Mouse (Mus musculus) intestine, embryonic 15.5 days (tissue): Measurements from ENCODE around the gene Dus1l. TPM values are rescaled to one million over a fixed set of nuclear protein-coding genes. Genes with fewer than 3 reads are reported as not detected.
"Not testable (repeated sequence)": the region's sequence is repeated elsewhere in the genome, so short reads cannot be mapped to it uniquely, and the experiment has no call there.

Experiments
- ATAC-seq: fragments of 200-750 bp; cut with Nextera tagmentation; 2 replicates; pipeline ENCODE4 v1.8.0; 2017; ENCODE audit warnings: moderate TSS enrichment, moderate library complexity
- H3K27ac ChIP-seq: fragments of 300-500 bp; sonication (generic); 2 replicates; pipeline ENCODE4 v1.5.1; 2015; ENCODE audit warnings: mild to moderate bottlenecking, inconsistent platforms
- H3K27me3 ChIP-seq: fragments of 300-500 bp; sonication (generic); replicated peaks from 2 replicates; pipeline ENCODE4 v1.6.1; 2015; ENCODE audit warnings: inconsistent platforms
- H3K36me3 ChIP-seq: fragments of 300-500 bp; sonication (generic); 2 replicates; pipeline ENCODE4 v1.6.1; 2015; ENCODE audit warnings: inconsistent platforms
- H3K4me1 ChIP-seq: fragments of 300-500 bp; sonication (generic); replicated peaks from 2 replicates; pipeline ENCODE4 v1.6.1; 2015; ENCODE audit warnings: inconsistent platforms
- H3K4me2 ChIP-seq: fragments of 300-500 bp; sonication (generic); replicated peaks from 2 replicates; pipeline ENCODE4 v1.6.1; 2015; ENCODE audit warnings: mild to moderate bottlenecking, inconsistent platforms
- H3K4me3 ChIP-seq: fragments of 300-500 bp; sonication (generic); replicated peaks from 2 replicates; pipeline ENCODE4 v1.5.1; 2015; ENCODE audit warnings: inconsistent platforms
- H3K9ac ChIP-seq: fragments of 300-500 bp; sonication (generic); 2 replicates; pipeline ENCODE4 v1.6.1; 2015; ENCODE audit warnings: inconsistent platforms
- H3K9me3 ChIP-seq: fragments of 300-500 bp; sonication (generic); 2 replicates; pipeline ENCODE4 v1.6.1; 2016; ENCODE audit warnings: inconsistent platforms
- WGBS: fragments of 180-500 bp; shearing (Covaris S2); methylation state at CpG from one replicate; pipeline ENCODE4 v1.1.7; 2015; 5-methylcytosine and 5-hydroxymethylcytosine counted together
- polyA plus RNA-seq: library from polyadenylated mRNA; unstranded; fragments of >200 nt; fragmentation: Nextera tagmentation; extraction: Ambion mirVana; gene quantifications from 2 replicates; pipeline ENCODE4 v1.2.1, GENCODE M21; 2015

Dus1l gene
- polyA plus RNA-seq, 1 experiment from 2014 or later, result 76.5 TPM

GRCm38 (mm10) chr11:120808010-120808409 lies 11.8 kb upstream of the Dus1l start:
- Histone ChIP-seq H3K9me3 (no peaks in the 10 kb centered on the region), H3K4me2 (no peak overlapping the region), H3K27me3 (no peaks in the 10 kb centered on the region), H3K4me1 (no peaks in the 10 kb centered on the region; the same call in 1 of the 2 replicates), H3K36me3 (peaks cover 66% of the 10 kb centered on the region), H3K9ac (no peak overlapping the region), H3K4me3 (no peak overlapping the region), H3K27ac (no peak overlapping the region)
- no peak for ATAC-seq
- 89% methylated on average over 12 of the region's 12 CpGs for WGBS

- 60% methylated on average over 7 of the region's 7 CpGs for WGBS
- no peak overlapping the region for H3K9ac ChIP-seq
- no peaks in the 10 kb centered on the region; the same call in 1 of the 2 replicates for H3K4me1 ChIP-seq
- H3K9me3 ChIP-seq, result no peaks in the 10 kb centered on the region
- H3K27ac ChIP-seq, result no peak overlapping the region; the same call in 1 of the 2 replicates
- ATAC-seq, result peak; percentile 88
- no peak overlapping the region for H3K4me2 ChIP-seq
- H3K4me3 ChIP-seq, result no peak overlapping the region
- H3K36me3 ChIP-seq, result peaks cover 43% of the 10 kb centered on the region
- H3K27me3 ChIP-seq, result no peaks in the 10 kb centered on the region
These were observed 9.4 kb upstream of the Dus1l start for GRCm38 (mm10) chr11:120805375-120806298.

- Histone ChIP-seq H3K9ac (no peak overlapping the region), H3K4me3 (no peak overlapping the region), H3K4me2 (no peak overlapping the region), H3K27me3 (no peaks in the 10 kb centered on the region), H3K4me1 (peaks cover 3% of the 10 kb centered on the region), H3K9me3 (no peaks in the 10 kb centered on the region), H3K27ac (no peak overlapping the region), H3K36me3 (peaks cover 34% of the 10 kb centered on the region)
- 71% methylated on average over 4 of the region's 4 CpGs for WGBS
- no peak for ATAC-seq
These were observed 8.6 kb upstream of the Dus1l start for GRCm38 (mm10) chr11:120804769-120805168.

- WGBS, result 78% methylated on average over 7 of the region's 7 CpGs
- peaks cover 29% of the 10 kb centered on the region for H3K36me3 ChIP-seq
- ATAC-seq, result no peak
- no peak overlapping the region for H3K9ac ChIP-seq
- no peak overlapping the region for H3K4me2 ChIP-seq
- H3K4me1 ChIP-seq, result peaks cover 3% of the 10 kb centered on the region
- no peaks in the 10 kb centered on the region for H3K27me3 ChIP-seq
- no peak overlapping the region for H3K27ac ChIP-seq
- H3K4me3 ChIP-seq, result no peak overlapping the region
- H3K9me3 ChIP-seq, result no peaks in the 10 kb centered on the region
These were observed 8.1 kb upstream of the Dus1l start for GRCm38 (mm10) chr11:120804274-120804673.

GRCm38 (mm10) chr11:120800061-120800904 lies 4.1 kb upstream of the Dus1l start:
- Histone ChIP-seq H3K27ac (0 out of 2 replicates have a peak overlapping the region, but pooled peaks have one; percentile 6), H3K4me2 (peak overlapping the region; percentile 25), H3K4me3 (no peak overlapping the region), H3K9me3 (no peaks in the 10 kb centered on the region), H3K36me3 (no peaks in the 10 kb centered on the region), H3K9ac (peak overlapping the region; percentile 20; the same call in 1 of the 2 replicates), H3K27me3 (no peaks in the 10 kb centered on the region), H3K4me1 (peaks cover 8% of the 10 kb centered on the region)
- 10% methylated on average over 10 of the region's 10 CpGs for WGBS
- ATAC-seq, result peak; percentile 70

- whole genome bisulfite sequencing, result 68% methylated on average over 6 of the region's 6 CpGs
- Histone ChIP-seq H3K4me2 (no peak overlapping the region), H3K9me3 (no peaks in the 10 kb centered on the region), H3K4me3 (no peak overlapping the region), H3K27me3 (no peaks in the 10 kb centered on the region), H3K9ac (no peak overlapping the region), H3K4me1 (peaks cover 15% of the 10 kb centered on the region), H3K36me3 (0 out of 2 replicates have a peak, but pooled peaks cover 3% of the 10 kb centered on the region), H3K27ac (no peak overlapping the region)
- no peak for ATAC-seq
These were observed 3.2 kb upstream of the Dus1l start for GRCm38 (mm10) chr11:120799316-120799890.

GRCm38 (mm10) chr11:120798244-120798643 lies 2.0 kb upstream of the Dus1l start:
- Histone ChIP-seq H3K27ac (no peak overlapping the region), H3K4me3 (no peak overlapping the region), H3K4me2 (no peak overlapping the region), H3K4me1 (peaks cover 15% of the 10 kb centered on the region), H3K27me3 (no peaks in the 10 kb centered on the region), H3K36me3 (peaks cover 7% of the 10 kb centered on the region; the same call in 1 of the 2 replicates), H3K9me3 (no peaks in the 10 kb centered on the region), H3K9ac (no peak overlapping the region)
- 84% methylated on average over 3 of the region's 3 CpGs for WGBS
- no peak for ATAC-seq

- ATAC-seq, result peak; percentile 44
- H3K9ac ChIP-seq, result peak overlapping the region; percentile 22; the same call in 1 of the 2 replicates
These were observed 377 bp upstream of the Dus1l start for GRCm38 (mm10) chr11:120796614-120796946.

GRCm38 (mm10) chr11:120792652-120793051 lies 3.6 kb downstream of the Dus1l start:
- Histone ChIP-seq H3K4me1 (peaks cover 12% of the 10 kb centered on the region), H3K9ac (no peak overlapping the region), H3K4me3 (no peak overlapping the region), H3K27me3 (no peaks in the 10 kb centered on the region), H3K27ac (no peak overlapping the region), H3K36me3 (peaks cover 49% of the 10 kb centered on the region), H3K4me2 (no peak overlapping the region), H3K9me3 (no peaks in the 10 kb centered on the region)
- WGBS, result 90% methylated on average over 9 of the region's 9 CpGs
- ATAC-seq, result no peak

More at GRCm38 (mm10) chr11:120796614-120796946, 377 bp upstream of the Dus1l start:
- 29% methylated on average over 8 of the region's 8 CpGs for WGBS
- Histone ChIP-seq H3K9me3 (no peaks in the 10 kb centered on the region), H3K4me1 (peaks cover 15% of the 10 kb centered on the region), H3K36me3 (peaks cover 21% of the 10 kb centered on the region; the same call in 1 of the 2 replicates), H3K27me3 (no peaks in the 10 kb centered on the region), H3K4me3 (peak overlapping the region; percentile 94; the same call in 1 of the 2 replicates), H3K27ac (peak overlapping the region; percentile 54), H3K4me2 (peak overlapping the region; percentile 84)

- no peak overlapping the region for H3K4me2 ChIP-seq
- no peaks in the 10 kb centered on the region for H3K27me3 ChIP-seq
- no peak for ATAC-seq
- H3K4me1 ChIP-seq, result peaks cover 10% of the 10 kb centered on the region
- peaks cover 64% of the 10 kb centered on the region for H3K36me3 ChIP-seq
- no peak overlapping the region for H3K4me3 ChIP-seq
- H3K9me3 ChIP-seq, result no peaks in the 10 kb centered on the region
- WGBS, result 79% methylated on average over 3 of the region's 3 CpGs
- H3K9ac ChIP-seq, result no peak overlapping the region
- H3K27ac ChIP-seq, result no peak overlapping the region
These were observed 6.4 kb downstream of the Dus1l start for GRCm38 (mm10) chr11:120789810-120790209.

- H3K4me2 ChIP-seq, result no peak overlapping the region
- ATAC-seq, result no peak
- no peak overlapping the region for H3K27ac ChIP-seq
- H3K27me3 ChIP-seq, result no peaks in the 10 kb centered on the region
- peaks cover 61% of the 10 kb centered on the region for H3K36me3 ChIP-seq
- peaks cover 9% of the 10 kb centered on the region for H3K4me1 ChIP-seq
- H3K9me3 ChIP-seq, result no peaks in the 10 kb centered on the region
- no peak overlapping the region for H3K4me3 ChIP-seq
- WGBS, result 79% methylated on average over 4 of the region's 4 CpGs
- H3K9ac ChIP-seq, result no peak overlapping the region
These were observed 6.8 kb downstream of the Dus1l start for GRCm38 (mm10) chr11:120789355-120789754.

GRCm38 (mm10) chr11:120788460-120788859 lies 7.7 kb downstream of the Dus1l start:
- not testable (repeated sequence) for H3K27me3 ChIP-seq, H3K4me2 ChIP-seq, H3K27ac ChIP-seq, ATAC-seq, H3K9me3 ChIP-seq, H3K9ac ChIP-seq, H3K4me3 ChIP-seq
- H3K4me1 ChIP-seq, result peaks cover 11% of the 10 kb centered on the region
- H3K36me3 ChIP-seq, result peaks cover 59% of the 10 kb centered on the region
- 93% methylated on average over 9 of the region's 10 CpGs for WGBS
